Mouse (Mus musculus): Measurements from ENCODE around the gene Ccdc6. TPM values are rescaled to one million over a fixed set of nuclear protein-coding genes. Genes with fewer than 3 reads are reported as not detected.

The Ccdc6 gene
- total and polyA plus RNA-seq, 2 experiments from 2014 or later: 20.8 to 34.2 TPM

- H3K4me1 ChIP-seq (ENCODE audit: insufficient read depth): no peaks in the 10 kb centered on the region
- H3K9ac ChIP-seq: no peak overlapping the region
- no peaks in the 10 kb centered on the region for H3K9me3 ChIP-seq (ENCODE audit: low read length)
- WGBS: 92% methylated on average over 14 of the region's 14 CpGs
- no peak overlapping the region for H3K4me2 ChIP-seq (ENCODE audit: low read depth)
- H3K4me3 ChIP-seq (ENCODE audit: low read depth, low read length): no peak overlapping the region
- DNase-seq: no peak
- H3K36me3 ChIP-seq (ENCODE audit: insufficient read depth): peaks cover 5% of the 10 kb centered on the region; the same call in 1 of the 2 replicates
- no peak for ATAC-seq
- H3K27ac ChIP-seq (ENCODE audit: low read depth, low read length): no peak overlapping the region
- TF ChIP-seq CTCF (IDR thresholded peaks at IDR 0.05; ENCODE audit: low read depth): no peak
- H3K27me3 ChIP-seq (ENCODE audit: insufficient read depth, low read length): no peaks in the 10 kb centered on the region
These were observed 64.6 kb downstream of the Ccdc6 start for GRCm38 (mm10) chr10:70161504-70161903.

DNA sequence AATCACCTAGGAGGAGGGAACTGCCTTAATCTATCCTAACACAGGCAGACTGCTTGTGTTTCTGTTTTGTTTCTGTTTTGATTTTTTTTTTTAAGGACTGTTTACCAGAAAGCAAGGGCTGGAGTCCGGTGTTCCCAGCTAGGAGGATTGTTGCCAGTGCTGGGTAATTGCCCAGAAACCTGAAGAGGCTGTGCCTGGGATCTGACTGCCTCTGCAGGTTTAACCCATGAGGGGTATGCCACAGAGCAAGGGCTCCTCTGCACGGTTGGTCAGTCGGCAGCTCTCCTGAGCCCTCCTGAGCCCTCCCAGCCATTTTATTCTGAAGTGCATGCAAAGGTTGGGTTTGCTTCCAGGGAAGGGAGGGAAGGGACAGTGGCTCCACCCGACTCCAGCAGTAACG lies 66.8 kb downstream of the Ccdc6 start:
- no peak for TF ChIP-seq CTCF (IDR thresholded peaks at IDR 0.05; ENCODE audit: low read depth)
- no peaks in the 10 kb centered on the region for H3K27me3 ChIP-seq (ENCODE audit: insufficient read depth, low read length)
- DNase-seq: no peak
- H3K9me3 ChIP-seq (ENCODE audit: low read length): no peaks in the 10 kb centered on the region
- H3K4me2 ChIP-seq (ENCODE audit: low read depth): no peak overlapping the region
- 0 out of 2 replicates have a peak, but pooled peaks have one; percentile 10 for ATAC-seq
- 59% methylated on average over 5 of the region's 5 CpGs for WGBS
- H3K27ac ChIP-seq (ENCODE audit: low read depth, low read length): no peak overlapping the region
- no peak overlapping the region for H3K9ac ChIP-seq
- H3K4me1 ChIP-seq (ENCODE audit: insufficient read depth): no peaks in the 10 kb centered on the region
- peaks cover 15% of the 10 kb centered on the region for H3K36me3 ChIP-seq (ENCODE audit: insufficient read depth)
- no peak overlapping the region for H3K4me3 ChIP-seq (ENCODE audit: low read depth, low read length)

DNA sequence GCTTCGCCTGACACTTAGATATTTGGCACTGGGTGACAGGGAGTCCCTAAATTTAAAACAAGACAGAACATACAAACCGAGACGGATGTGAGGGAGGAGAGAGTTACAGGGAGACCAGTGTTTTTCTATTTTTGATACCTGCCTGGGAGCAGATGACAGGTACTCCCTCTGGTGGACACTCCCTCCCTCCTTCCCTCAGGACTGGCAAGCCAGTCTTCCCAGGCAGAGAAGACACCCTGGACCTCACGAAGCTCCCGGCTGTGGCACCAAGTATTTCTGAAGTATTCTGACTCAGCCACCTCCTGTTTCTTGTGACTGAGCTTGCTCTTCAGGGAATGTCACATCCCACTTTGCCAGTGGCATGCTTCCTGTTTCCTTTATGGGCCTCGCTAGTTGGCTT lies 69.0 kb downstream of the Ccdc6 start:
- Histone ChIP-seq H3K27me3 (ENCODE audit: insufficient read depth, low read length) (no peaks in the 10 kb centered on the region), H3K27ac (ENCODE audit: low read depth, low read length) (no peak overlapping the region), H3K9ac (no peak overlapping the region), H3K4me3 (ENCODE audit: low read depth, low read length) (no peak overlapping the region), H3K36me3 (ENCODE audit: insufficient read depth) (peaks cover 27% of the 10 kb centered on the region), H3K9me3 (ENCODE audit: low read length) (no peaks in the 10 kb centered on the region), H3K4me2 (ENCODE audit: low read depth) (no peak overlapping the region), H3K4me1 (ENCODE audit: insufficient read depth) (no peaks in the 10 kb centered on the region)
- no peak for ATAC-seq
- DNase-seq: no peak
- WGBS: 73% methylated on average over 6 of the region's 6 CpGs
- TF ChIP-seq CTCF (IDR thresholded peaks at IDR 0.05; ENCODE audit: low read depth): peak; percentile 26

GRCm38 (mm10) chr10:70166427-70166826 lies 69.5 kb downstream of the Ccdc6 start:
- Histone ChIP-seq H3K4me3 (ENCODE audit: low read depth, low read length) (no peak overlapping the region), H3K9ac (no peak overlapping the region), H3K27me3 (ENCODE audit: insufficient read depth, low read length) (no peaks in the 10 kb centered on the region), H3K4me1 (ENCODE audit: insufficient read depth) (no peaks in the 10 kb centered on the region), H3K36me3 (ENCODE audit: insufficient read depth) (peaks cover 32% of the 10 kb centered on the region), H3K4me2 (ENCODE audit: low read depth) (no peak overlapping the region), H3K27ac (ENCODE audit: low read depth, low read length) (no peak overlapping the region), H3K9me3 (ENCODE audit: low read length) (no peaks in the 10 kb centered on the region)
- no peak for ATAC-seq
- WGBS: 97% methylated on average over 5 of the region's 5 CpGs
- TF ChIP-seq CTCF (IDR thresholded peaks at IDR 0.05; ENCODE audit: low read depth): no peak
- no peak for DNase-seq

GRCm38 (mm10) chr10:70167625-70168024 lies 70.7 kb downstream of the Ccdc6 start:
- TF ChIP-seq CTCF (IDR thresholded peaks at IDR 0.05; ENCODE audit: low read depth): no peak
- Histone ChIP-seq H3K27ac (ENCODE audit: low read depth, low read length) (no peak overlapping the region), H3K9me3 (ENCODE audit: low read length) (no peaks in the 10 kb centered on the region), H3K36me3 (ENCODE audit: insufficient read depth) (peaks cover 35% of the 10 kb centered on the region), H3K9ac (no peak overlapping the region), H3K4me3 (ENCODE audit: low read depth, low read length) (no peak overlapping the region), H3K27me3 (ENCODE audit: insufficient read depth, low read length) (no peaks in the 10 kb centered on the region), H3K4me1 (ENCODE audit: insufficient read depth) (no peaks in the 10 kb centered on the region), H3K4me2 (ENCODE audit: low read depth) (no peak overlapping the region)
- ATAC-seq (no peak), DNase-seq (no peak)
- 74% methylated on average over 11 of the region's 11 CpGs for WGBS

DNA sequence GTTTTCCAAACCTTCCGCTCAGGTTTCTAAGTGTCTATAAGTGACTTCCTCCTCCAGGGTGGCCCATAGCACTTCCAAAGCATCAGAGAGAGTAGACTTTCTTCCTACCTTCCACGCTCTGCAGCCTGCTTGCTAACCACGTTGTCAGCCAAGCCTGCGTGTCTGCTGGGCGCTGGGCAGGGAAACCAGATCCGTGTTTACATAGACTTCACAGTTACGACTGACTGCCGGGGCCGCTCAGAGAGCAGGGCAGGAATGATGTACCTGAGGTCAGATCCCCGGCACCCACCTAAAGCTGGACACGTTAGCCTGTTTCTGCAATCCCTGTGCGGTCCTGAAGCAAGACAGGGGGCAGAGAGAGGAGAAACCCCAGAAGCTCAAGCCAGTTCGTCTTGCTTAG lies 71.5 kb downstream of the Ccdc6 start:
- 92% methylated on average over 13 of the region's 13 CpGs for WGBS
- 0 out of 2 replicates have a peak overlapping the region, but pooled peaks have one; percentile 4 for H3K27ac ChIP-seq (ENCODE audit: low read depth, low read length)

DNA sequence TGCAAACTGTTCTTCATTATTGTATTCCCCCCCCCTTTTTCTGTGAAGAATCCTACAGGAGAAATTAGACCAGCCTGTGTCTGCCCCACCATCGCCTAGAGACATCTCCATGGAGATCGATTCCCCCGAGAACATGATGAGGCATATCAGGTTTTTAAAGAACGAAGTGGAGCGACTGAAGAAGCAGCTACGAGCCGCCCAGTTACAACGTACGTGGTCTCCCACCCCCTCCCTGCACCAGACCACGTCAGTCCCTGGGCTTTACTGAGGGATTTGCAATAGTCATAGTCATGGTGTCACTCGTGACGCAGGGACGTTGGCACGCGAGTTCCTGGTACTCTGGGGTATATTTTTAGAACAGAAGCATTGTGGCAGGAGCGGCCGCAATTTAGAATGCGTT lies 72.1 kb downstream of the Ccdc6 start:
- Histone ChIP-seq H3K4me3 (ENCODE audit: low read depth, low read length) (no peak overlapping the region), H3K27me3 (ENCODE audit: insufficient read depth, low read length) (no peaks in the 10 kb centered on the region), H3K27ac (ENCODE audit: low read depth, low read length) (no peak overlapping the region), H3K4me1 (ENCODE audit: insufficient read depth) (no peaks in the 10 kb centered on the region), H3K9me3 (ENCODE audit: low read length) (no peaks in the 10 kb centered on the region), H3K36me3 (ENCODE audit: insufficient read depth) (peaks cover 35% of the 10 kb centered on the region), H3K4me2 (ENCODE audit: low read depth) (no peak overlapping the region), H3K9ac (0 out of 2 replicates have a peak overlapping the region, but pooled peaks have one; percentile 22)
- ATAC-seq (peak; percentile 59), DNase-seq (peak; percentile 40)
- 75% methylated on average over 18 of the region's 18 CpGs for WGBS
- no peak for TF ChIP-seq CTCF (IDR thresholded peaks at IDR 0.05; ENCODE audit: low read depth)

More for the DNA sequence above, 71.5 kb downstream of the Ccdc6 start:
- H3K4me1 ChIP-seq (ENCODE audit: insufficient read depth): no peaks in the 10 kb centered on the region
- no peaks in the 10 kb centered on the region for H3K9me3 ChIP-seq (ENCODE audit: low read length)
- no peak for DNase-seq
- H3K9ac ChIP-seq: 0 out of 2 replicates have a peak overlapping the region, but pooled peaks have one; percentile 22
- TF ChIP-seq CTCF (IDR thresholded peaks at IDR 0.05; ENCODE audit: low read depth): no peak
- no peak for ATAC-seq
- no peak overlapping the region for H3K4me3 ChIP-seq (ENCODE audit: low read depth, low read length)
- H3K27me3 ChIP-seq (ENCODE audit: insufficient read depth, low read length): no peaks in the 10 kb centered on the region
- H3K4me2 ChIP-seq (ENCODE audit: low read depth): no peak overlapping the region
- peaks cover 35% of the 10 kb centered on the region for H3K36me3 ChIP-seq (ENCODE audit: insufficient read depth)
